Mouse (Mus musculus): ENCODE measurements around the gene Pafah1b3. TPM values are rescaled to one million over a fixed set of nuclear protein-coding genes. Genes with fewer than 3 reads are reported as not detected.

Gene Pafah1b3
- total RNA-seq, 4 experiments from 2014 or later, result 25.2 to 28.9 (median 27.9) TPM

DNA sequence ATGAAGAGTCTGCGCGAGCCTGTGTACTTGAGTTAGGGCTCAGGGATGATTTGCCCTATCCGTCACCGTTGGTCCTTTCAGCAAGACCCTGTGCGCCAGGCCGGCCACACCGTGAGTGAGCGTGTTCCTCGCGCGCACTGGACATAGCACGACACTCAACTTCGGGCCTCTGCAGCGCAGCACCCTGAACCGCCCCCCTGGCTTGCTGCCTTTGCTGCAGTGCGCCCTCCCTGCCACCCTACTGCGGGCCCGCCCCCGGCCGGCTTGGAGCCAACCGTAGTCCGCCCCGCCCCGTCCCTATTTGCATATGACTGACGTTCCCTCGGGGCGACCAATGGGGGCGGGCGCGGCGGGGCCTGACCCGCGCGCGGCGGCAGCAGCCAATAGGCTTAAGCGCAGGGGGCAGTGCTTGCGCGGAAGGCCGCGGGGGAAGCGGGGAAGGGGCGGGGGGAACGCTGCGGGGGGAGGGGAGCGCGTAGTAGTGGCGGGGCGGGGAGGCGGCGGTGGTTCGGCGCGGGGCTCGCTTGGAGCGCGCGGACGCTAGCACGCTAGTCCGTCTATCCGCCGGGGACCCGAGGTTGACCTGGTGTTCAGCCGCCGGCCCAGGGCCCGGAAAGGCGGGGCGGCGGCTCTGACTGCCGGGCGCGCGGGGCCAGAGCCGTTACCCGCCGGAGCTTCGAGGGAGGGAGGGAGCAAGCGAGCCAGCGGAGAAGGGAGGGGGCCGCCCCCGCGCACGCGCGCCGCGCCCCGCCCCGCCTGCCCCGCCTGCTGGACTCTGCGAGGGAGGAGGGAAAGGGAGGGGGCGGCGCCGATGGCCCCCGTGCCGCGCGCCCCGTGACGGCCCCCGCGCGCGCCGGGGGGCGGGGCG lies 15.8 kb downstream of the Pafah1b3 start:
- DNase-seq (ENCODE audit: low spot score in 2 of 2), result peak; percentile 95

DNA sequence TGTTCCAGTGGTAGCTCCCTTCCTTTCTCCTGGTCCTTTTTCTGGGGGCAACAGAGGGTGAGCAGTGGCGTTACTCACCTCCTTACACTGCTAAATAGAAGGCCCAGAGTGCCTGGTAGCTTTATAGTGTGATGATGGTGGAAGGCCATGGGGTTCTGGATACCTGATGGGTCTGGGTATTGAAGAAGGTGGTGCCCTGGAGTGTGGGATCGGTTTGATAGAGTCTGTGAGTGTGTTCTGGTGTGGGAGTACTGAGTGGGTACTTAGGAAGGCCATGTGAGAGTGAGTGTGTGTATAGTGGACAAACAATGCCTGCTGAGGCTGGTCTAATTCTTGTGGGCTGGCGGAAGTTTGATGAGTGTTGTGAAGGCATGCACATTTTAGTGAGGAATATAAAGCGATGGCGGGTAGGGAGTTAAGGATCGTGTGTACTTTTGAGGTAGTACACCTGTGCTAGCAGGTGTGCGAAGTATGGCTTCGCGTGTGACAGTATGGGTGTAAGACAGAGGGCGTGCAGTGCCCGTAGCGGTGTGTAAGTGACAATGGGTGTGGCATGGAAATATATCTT lies 16.5 kb downstream of the Pafah1b3 start:
- peak in 1 of 2 experiments; percentile 37 for DNase-seq (ENCODE audit: low spot score in 2 of 2)

DNA sequence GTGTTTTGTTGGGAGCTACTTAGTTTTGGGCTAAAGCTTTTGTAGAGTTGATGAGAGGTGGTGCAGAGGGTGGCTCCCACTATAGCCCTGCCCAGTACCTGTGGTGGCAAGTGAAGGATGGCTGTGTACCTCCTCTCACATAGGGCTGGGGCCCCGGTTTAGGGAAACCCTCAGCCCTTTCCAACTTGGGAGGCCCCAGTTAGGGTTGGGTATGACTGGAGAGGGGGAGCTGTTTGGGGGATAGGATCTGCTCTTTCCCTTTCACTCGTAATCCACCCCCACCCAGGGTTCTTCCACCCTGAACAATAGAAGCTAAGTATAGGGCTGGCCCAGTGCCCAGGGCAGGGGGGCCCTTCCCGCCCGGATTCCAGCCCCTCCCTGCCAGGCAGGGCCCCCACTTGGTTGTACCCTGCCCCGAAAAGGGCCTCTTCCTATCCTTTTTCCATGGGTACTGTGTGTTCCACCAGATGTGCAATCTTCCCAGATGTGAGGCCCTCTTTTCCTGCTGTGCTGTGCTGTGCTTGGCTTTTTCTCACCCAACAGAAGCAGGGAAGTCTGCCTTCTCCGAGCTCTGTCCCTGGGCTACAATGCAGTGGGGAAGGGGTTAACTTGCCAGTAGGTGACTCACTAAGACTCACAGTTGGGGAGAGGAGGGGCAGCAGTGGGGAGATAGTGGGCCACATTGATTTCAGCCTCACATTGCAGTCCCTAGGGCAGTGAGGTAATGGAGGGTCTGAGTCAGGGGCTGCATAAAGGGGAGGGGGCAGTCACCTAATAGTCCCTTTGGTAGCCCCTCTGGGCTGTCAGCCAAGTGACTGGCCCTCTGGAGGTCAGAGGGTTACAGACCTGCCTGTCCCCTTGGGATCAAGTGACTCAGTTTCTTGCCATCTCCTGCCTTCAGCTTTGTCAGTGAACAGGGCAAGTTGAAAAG lies 17.7 kb downstream of the Pafah1b3 start:
- peak in 1 of 2 experiments; percentile 65 for DNase-seq (ENCODE audit: low spot score in 2 of 2)

DNA sequence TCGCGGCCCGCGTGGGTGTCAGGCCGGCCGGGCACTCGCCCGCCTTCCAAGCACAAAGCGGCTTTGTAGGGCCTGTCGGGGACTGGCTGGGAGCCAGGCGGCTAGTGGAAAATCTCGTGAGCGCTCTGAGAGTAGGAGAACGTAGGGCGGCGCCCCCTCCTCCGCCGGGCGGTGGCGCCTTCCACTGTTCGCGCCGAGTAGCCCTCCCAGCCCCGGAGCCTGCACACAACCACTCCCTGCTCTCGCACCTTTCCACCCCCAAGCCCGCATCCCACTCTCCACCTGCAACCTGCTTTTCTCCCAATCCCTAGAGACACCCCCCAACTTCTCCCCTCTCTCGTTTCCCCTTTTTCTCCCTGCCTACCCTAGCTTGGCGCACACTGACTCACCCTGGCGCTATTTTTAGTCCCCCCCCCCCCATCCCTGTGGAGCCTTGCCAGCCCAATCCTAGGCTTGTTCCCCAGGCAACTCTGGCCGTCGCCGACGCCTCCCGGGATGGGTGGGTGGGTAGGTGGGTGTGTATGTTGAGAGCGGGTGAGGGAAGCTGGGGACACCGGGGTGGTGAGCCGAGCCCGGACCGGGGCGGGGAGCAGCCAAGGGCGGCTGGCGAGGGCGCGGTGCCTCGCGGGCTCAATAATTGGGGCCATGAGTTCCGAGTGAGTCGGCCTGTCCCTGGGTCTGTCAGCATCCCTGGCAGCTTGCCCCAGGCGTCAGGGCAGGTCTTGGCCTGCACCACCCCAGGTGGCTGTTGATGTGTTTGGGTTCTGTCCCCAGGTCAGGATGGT lies 18.5 kb downstream of the Pafah1b3 start:
- DNase-seq (ENCODE audit: low spot score in 2 of 2), result peak; percentile 89 to 94

DNA sequence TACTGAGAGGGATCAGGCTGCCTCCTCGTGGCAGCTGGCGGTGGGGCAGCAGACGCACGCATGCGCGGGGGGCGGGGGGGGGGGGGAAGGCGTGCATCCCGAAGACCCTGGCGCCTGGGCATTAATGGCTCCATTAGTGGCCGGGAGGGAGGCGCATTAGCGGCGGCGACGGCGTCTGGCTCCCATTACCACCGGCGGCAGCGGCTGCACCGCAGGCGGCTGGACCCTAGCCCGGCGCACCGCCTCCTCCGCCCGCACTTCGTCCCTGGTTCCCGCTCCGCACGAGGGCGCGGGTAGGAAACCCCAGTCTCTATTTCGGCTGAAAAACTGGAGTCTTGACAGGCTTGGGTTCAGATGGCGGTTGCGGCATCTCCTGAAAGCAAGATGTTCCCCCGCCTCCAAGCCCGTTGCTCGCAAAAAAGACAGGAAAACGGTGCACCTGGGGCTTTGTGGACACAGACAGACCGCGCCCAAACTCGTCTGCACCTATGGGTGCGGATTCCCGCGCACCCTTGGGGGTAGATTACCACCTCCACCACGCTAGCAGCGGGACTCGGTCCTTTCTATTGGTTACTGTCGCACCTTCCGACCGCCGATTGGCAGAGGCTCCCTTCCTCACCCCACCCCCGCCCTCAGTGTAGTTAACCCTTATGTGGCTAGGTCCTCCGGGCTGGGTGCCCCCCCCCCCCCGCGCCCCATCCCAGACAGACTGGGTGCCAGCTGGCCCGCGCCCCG lies 19.3 kb downstream of the Pafah1b3 start:
- peak; percentile 82 to 86 for DNase-seq (ENCODE audit: low spot score in 2 of 2)

DNA sequence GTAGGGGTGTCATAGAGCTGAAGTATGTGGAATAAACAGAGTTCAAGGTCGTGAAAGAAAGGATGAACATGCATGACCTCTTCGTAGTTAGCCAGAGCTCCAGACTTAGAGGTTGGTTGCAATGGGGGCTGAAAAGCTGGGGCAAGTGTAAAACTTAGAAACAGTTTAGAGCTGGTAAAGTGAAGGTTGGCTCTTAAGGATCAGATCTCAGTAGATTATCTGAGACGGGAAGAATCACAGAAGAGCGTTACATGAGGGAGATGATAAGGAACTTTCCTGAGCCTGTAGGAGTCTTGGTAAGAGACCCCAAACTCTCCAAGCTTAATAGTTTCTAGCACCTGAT lies 19.8 kb downstream of the Pafah1b3 start:
- no peak for DNase-seq (ENCODE audit: low spot score in 2 of 2)

DNA sequence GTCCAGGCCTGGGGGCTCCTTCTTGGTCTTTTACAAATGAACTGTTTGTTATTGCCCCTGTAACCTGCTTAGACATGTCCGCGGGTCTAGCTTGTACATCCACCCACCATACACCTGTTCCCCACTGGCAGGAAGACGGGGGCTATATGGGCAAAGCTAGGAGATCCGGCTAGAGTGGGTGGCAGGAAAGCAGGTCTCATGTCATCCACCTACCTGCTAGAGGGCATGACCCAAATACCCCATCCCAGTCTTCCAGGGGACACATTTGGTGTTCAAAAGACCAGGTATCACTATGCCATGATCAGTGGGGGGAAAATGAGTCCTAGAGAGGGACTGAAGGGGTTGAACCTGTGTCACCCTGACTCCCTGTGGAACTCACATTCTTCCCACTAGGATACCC lies 20.4 kb downstream of the Pafah1b3 start:
- DNase-seq (ENCODE audit: low spot score in 2 of 2), result peak in 1 of 2 experiments; percentile 19

DNA sequence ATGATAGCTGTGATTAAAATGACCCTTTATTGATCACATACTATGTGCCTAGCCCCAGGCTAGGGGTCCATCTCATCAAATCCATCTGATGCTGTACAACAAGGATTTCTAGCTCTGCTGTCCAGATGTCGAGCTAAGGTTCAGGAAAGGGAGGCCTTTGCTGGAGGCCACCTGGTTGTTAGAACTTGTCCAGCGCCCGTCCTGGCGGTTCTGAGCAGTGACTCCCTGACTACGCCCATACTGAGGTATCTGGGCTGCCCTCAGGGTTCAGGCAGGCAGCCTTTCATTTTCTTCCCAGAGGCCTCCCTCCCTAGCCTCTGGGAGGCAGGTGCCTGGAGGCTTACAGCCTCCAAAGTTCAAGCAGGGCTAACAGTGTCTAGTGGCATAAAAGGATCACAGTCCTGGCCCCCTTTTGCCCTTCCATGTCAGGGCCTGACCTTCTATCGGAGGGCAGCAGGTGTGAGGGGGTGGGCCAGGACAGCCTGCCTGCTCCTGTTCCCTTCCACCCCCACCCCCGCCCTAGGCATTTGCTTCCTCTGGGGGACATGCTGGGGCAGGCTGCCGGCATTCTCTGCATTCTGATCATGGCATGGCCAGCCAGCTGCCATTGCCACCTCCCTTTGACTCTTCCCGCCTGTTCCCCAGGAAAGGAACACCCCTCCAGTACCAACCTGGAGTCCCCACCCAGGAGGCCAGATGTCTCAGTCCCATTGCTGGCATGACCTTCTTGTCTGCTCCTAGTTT lies 22.1 kb downstream of the Pafah1b3 start:
- peak in 1 of 2 experiments; percentile 6 for DNase-seq (ENCODE audit: low spot score in 2 of 2)

DNA sequence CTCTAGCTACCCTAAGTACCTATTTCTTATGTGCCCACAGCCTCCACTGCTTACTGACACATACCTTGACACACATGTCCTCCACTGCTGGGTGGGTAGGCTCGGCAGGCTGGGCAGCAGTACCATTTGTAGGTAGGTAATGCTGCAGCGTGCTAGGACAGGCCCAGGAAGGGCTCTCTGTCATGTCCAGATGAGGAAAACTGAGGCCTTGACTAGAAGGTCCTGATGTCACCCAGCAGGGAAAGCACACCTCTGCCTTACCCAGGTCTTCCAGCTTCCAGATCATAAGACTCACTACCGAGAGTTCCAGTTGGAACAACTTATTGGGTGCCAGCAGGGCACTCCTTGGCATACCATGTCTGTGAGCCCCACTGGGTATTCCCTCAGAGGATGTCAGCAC lies 22.8 kb downstream of the Pafah1b3 start:
- DNase-seq (ENCODE audit: low spot score in 2 of 2), result no peak

DNA sequence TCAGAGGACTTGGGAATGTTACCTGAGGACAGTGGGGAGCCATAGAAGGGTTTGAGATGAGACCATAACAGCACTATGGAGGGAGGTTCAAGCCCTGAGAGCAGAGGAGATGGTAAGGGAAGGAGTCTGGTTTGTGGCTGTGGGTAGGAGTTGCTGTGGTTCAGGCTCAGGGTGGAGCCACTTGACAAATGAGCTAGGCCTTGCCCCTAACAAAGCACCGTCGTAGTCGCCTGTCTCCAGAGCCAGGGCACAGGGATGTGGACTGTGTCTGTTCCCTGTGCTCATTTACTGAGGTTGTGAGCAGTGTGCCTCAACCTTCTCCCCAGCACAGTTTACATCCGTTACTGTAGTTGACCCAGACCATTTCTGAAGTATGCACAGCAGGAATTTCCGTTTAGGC lies 23.2 kb downstream of the Pafah1b3 start:
- no peak for DNase-seq (ENCODE audit: low spot score in 2 of 2)

DNA sequence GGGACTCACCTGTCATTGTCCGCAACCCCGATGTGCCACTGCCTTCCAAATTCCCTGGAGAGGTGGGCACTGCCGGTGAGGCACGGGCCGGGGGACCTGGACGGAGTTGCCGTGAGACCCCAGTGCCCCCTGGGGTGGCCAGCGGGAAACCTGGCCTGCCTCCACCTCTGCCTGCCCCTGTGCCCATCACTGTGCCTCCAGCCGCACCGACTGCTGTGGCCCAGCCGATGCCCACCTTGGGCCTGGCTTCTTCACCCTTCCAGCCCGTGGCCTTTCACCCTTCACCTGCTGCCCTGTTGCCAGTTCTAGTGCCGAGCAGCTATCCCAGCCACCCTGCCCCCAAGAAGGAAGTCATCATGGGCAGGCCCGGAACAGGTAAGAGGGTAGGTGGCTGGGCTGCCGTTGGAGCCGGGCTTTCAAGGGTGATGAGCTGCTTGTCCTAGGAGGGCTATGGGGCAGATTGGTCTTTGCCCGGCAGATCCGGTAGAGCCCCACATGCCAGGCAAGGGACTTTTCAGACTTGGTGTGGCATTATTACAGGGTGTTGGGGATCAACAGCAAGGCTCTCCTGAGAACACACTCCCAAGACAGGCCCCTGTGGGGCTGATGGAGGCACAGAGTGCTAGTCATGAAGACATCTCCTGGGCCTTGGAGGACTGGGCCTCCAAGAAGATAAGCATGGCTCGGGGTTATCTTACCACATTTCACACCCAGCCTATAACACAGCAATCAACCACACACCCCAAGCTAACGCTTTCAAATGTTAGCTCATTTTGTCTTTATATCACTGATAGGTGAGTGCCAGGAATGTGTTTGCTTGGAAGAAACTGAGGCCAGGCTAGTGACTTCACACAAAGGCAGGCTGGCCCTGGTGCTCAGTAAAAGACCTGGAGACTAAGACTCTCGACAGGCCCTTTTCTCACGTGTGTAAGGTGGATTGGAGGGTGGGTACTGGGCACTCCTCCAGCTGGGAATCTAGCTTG lies 24.2 kb downstream of the Pafah1b3 start:
- DNase-seq (ENCODE audit: low spot score in 2 of 2), result no peak

DNA sequence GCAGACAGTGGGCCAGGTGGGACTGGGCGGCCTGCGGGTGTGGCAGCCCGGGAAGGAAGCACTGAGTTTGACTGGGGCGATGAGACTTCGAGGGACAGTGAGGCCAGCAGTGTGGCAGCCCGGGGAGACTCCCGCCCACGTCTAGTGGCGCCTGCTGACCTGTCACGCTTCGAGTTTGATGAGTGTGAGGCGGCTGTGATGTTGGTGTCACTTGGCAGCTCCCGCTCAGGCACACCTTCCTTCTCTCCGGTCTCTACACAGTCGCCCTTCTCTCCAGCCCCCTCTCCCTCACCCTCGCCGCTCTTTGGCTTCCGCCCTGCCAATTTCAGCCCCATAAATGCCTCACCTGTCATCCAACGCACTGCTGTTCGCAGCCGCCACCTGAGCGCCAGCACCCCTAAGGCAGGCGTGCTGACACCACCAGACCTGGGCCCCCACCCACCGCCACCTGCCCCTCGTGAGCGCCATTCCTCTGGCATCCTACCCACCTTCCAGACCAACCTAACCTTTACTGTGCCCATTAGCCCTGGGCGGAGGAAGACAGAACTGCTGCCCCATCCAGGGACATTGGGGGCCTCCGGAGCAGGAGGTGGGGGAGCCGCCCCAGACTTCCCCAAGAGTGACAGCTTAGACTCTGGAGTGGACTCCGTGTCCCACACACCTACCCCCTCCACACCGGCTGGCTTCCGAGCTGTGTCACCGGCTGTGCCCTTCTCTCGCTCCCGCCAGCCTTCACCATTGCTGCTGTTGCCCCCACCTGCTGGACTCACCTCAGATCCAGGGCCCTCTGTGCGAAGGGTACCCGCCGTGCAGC lies 25.1 kb downstream of the Pafah1b3 start:
- DNase-seq (ENCODE audit: low spot score in 2 of 2), result no peak

DNA sequence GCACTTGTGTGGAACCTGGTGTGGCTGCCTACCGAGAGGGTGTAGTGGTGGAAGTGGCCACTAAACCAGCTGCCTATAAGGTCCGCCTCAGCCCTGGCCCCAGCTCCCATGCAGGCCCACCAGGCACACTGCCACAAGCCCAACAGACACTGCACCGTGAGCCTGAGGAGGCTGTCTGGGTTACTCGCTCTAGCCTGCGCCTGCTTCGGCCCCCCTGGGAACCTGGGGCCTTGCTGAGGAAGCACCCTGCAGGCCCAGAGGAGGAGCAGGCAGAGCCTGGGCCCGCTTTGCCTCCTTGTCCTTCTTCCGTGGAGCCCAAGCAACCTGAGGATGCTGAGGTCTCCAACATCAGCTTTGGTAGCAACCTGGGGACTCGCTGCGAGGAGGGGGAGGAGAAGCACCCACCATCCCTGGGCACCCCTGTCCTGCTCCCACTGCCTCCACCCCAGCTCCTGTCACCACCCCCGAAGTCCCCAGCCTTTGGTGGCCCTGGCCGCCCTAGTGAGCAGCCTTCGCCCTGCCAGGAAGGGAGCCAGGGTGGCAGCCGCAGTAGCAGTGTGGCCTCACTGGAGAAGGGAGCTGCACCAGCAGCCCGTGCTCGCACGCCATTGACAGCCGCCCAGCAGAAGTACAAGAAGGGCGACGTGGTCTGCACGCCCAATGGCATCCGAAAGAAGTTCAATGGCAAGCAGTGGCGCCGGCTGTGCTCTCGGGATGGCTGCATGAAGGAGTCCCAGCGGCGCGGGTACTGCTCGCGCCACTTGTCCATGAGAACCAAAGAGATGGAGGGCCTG lies 25.9 kb downstream of the Pafah1b3 start:
- no peak for DNase-seq (ENCODE audit: low spot score in 2 of 2)

DNA sequence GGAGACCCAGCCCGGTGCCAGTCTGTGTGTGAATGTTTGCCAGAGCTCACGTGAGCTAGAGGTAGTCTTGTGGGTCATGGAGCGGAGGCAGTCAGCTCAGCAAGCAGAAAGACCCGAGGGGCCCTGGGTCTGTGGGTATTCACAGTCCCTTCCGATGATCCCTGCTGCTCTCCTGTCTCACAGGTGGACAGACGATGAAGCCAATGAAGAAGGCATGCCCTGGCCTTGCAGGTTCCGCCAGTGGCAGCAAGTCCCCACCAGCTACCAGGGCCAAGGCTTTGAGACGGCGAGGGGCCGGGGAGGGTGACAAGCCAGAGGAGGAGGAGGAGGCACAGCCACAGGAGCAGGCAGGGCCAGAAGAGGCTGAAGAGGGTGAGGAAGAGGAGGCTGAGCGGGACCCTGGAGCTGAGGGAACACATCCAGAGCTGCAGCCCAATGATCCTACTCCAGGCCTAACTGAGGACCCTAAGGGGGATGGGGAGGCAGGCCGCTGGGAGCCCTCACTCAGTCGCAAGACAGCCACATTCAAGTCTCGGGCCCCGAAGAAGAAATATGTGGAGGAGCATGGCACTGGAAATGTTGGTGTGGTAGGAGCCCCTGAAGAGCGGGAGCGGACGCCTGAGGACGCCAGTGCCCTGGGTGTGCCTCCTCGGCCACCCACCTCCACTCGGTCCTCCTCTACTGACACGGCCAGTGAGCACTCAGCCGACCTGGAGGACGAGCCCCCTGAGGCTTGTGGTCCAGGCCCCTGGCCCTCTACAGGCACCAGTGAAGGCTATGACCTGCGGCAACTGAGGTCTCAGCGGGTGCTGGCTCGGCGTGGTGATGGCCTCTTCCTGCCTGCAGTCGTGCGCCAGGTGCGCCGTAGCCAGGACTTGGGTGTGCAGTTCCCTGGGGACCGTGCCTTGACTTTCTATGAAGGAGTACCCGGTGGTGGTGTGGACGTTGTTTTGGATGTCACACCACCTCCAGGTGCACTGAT lies 26.8 kb downstream of the Pafah1b3 start:
- DNase-seq (ENCODE audit: low spot score in 2 of 2), result no peak

DNA sequence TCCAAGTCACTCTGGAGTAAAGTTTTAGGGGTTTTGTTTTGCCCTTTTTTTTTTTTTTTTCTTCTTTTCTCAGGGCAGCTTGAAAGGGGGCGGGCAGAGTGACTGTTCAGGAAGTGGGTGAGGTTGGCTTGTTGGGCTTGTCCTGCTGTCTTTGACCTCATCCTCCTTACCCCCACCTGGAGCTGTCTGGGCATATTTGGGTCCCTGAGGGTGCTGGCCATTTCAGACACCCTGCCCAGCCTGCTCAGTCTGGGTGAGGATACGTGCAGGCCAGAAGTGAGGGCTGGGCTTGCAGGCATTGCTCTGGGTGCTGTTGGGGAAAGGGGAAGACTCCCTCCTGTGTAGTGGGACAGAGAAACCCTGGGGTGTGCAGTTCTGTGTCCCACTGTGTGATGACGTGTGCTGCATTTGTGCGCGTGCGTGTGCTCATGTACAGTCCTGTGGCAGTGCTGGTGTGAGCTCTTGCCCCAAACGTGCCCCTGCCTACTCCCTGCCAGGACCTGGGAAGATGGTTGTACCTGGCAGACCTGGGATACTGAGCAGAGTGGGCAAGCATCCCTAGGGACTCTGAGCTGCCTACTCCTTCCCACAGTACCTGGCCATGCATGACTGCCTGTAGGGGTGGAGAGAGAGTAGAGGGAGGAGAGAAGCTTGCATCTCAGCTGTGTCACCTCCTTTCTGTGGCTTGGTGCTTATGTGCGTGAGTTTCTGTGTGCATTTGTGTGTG lies 28.1 kb downstream of the Pafah1b3 start:
- no peak for DNase-seq (ENCODE audit: low spot score in 2 of 2)

Data from layer of hippocampus, adult 8-10 months (tissue).